Mouse (Mus musculus) embryonic facial prominence, embryonic 15.5 days (tissue): ENCODE results near the gene Snw1. TPM values are rescaled to one million over a fixed set of nuclear protein-coding genes. Genes with fewer than 3 reads are reported as not detected.
A peak's percentile ranks its signal among the peaks of the same experiment; 100 is the strongest.

ENCODE experiments used
- ATAC-seq: fragments of 200-750 bp; cut with Nextera tagmentation; 2 replicates; pipeline ENCODE4 v1.8.0; 2017; ENCODE audit warnings: low read depth, moderate TSS enrichment; ENCODE audit not compliant: insufficient number of reproducible peaks, low FRiP score, low TSS enrichment
- H3K27ac ChIP-seq: fragments of 300-500 bp; sonication (generic); replicated peaks from 2 replicates; pipeline ENCODE4 v1.5.1; 2015; ENCODE audit warnings: mild to moderate bottlenecking, inconsistent platforms
- H3K27me3 ChIP-seq: fragments of 300-500 bp; sonication (generic); 2 replicates; pipeline ENCODE4 v1.6.1; 2015; ENCODE audit warnings: inconsistent platforms
- H3K36me3 ChIP-seq: fragments of 300-500 bp; sonication (generic); 2 replicates; pipeline ENCODE4 v1.6.1; 2015; ENCODE audit warnings: mild to moderate bottlenecking, inconsistent platforms
- H3K4me1 ChIP-seq: fragments of 300-500 bp; sonication (generic); 2 replicates; pipeline ENCODE4 v1.6.1; 2015; ENCODE audit warnings: inconsistent platforms
- H3K4me2 ChIP-seq: fragments of 300-500 bp; sonication (generic); replicated peaks from 2 replicates; pipeline ENCODE4 v1.6.1; 2015; ENCODE audit warnings: mild to moderate bottlenecking, inconsistent platforms
- H3K4me3 ChIP-seq: fragments of 300-500 bp; sonication (generic); replicated peaks from 2 replicates; pipeline ENCODE4 v1.5.1; 2015; ENCODE audit warnings: mild to moderate bottlenecking, inconsistent platforms
- H3K9ac ChIP-seq: fragments of 300-500 bp; sonication (generic); 2 replicates; pipeline ENCODE4 v1.6.1; 2015; ENCODE audit warnings: inconsistent platforms
- H3K9me3 ChIP-seq: fragments of 300-500 bp; sonication (generic); replicated peaks from 2 replicates; pipeline ENCODE4 v1.6.1; 2016; ENCODE audit warnings: inconsistent platforms
- WGBS: fragments of 180-500 bp; shearing (Covaris S2); methylation state at CpG from one replicate; pipeline ENCODE4 v1.1.7; 2015; 5-methylcytosine and 5-hydroxymethylcytosine counted together
- microRNA-seq: library from miRNA; unstranded; fragments of <30 nt; microRNA quantifications from one replicate; pipeline ENCODE4, GENCODE M21; 2016; ENCODE audit warnings: borderline number of aligned reads
- polyA plus RNA-seq: library from polyadenylated mRNA; unstranded; fragments of >200 nt; fragmentation: Nextera tagmentation; extraction: Ambion mirVana; gene quantifications from 2 replicates; pipeline ENCODE4 v1.2.1, GENCODE M21; 2015

Gene Snw1
- polyA plus RNA-seq, 1 experiment from 2014 or later = 121 TPM

DNA sequence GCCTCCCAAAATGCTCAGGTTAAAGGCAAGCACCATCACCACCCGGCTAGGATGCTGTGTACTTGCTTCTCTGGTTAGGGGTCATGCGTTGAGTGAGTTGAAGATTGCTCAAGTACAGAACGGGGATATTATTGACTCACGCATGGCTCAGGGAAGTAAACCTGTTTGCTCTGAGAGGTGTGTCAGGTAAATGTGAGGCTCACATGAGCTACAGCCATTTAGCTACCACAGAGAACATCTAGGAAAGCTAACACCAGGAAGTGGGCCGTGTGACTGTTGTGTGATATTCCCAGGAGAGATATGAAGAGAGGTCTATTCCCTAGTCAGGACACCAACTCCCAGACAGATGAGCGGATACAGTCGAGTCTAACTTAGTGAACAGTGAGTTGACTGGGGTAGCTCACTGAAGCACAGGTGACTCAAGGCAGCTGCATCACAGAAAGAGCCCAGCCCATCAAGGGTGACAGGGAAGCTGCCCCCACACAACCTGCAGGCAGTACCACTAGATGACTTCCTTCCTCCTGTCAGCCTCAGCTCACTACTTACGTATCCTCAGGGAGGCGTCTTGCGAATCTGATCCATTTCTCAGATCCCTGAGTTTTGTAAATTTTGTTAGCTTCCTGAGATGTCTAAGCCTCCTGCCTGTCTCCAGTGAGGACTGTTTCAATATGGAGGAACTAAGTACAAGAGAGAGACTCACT lies 72.8 kb downstream of the Snw1 start:
- no peak overlapping the region for H3K4me3 ChIP-seq
- 75% methylated on average over 10 of the region's 10 CpGs for WGBS
- H3K4me1 ChIP-seq = no peaks in the 10 kb centered on the region
- H3K27me3 ChIP-seq = no peaks in the 10 kb centered on the region
- H3K9me3 ChIP-seq = no peaks in the 10 kb centered on the region
- no peaks in the 10 kb centered on the region for H3K36me3 ChIP-seq
- no peak overlapping the region for H3K27ac ChIP-seq
- no peak for ATAC-seq
- H3K9ac ChIP-seq = no peak overlapping the region
- no peak overlapping the region for H3K4me2 ChIP-seq

Small RNA genes within 50 kb of the gene (microRNA-seq; reads per million reads assigned to microRNA genes)
- 23.1 reads per million, percentile 38 among the genes with 10 or more reads in this experiment for gene Mir3068

Other genes with a start within 250 kb of the Snw1 start
- gene Noxred1, start 233.5 kb downstream of the Snw1 start, polyA plus RNA-seq = 0.49 and 0.74 TPM in 2 replicates
- gene Vipas39, start 206.0 kb downstream of the Snw1 start, polyA plus RNA-seq = 41.1 and 44.2 TPM in 2 replicates
- gene Ahsa1, start 205.8 kb downstream of the Snw1 start, polyA plus RNA-seq = 220 and 223 TPM in 2 replicates
- gene Ism2, start 172.6 kb downstream of the Snw1 start, polyA plus RNA-seq = 1.5 TPM in 2 replicates
- gene Sptlc2, start 83.9 kb downstream of the Snw1 start, polyA plus RNA-seq = 73.4 and 73.6 TPM in 2 replicates
- 276 and 281 TPM in 2 replicates for gene Slirp, start 28.4 kb downstream of the Snw1 start, polyA plus RNA-seq
- gene Alkbh1, start 28.3 kb downstream of the Snw1 start, polyA plus RNA-seq = 60.7 and 61.0 TPM in 2 replicates
- not detected in 2 replicates for gene Gm5788, start 22.4 kb upstream of the Snw1 start, polyA plus RNA-seq
- not detected in 2 replicates for gene Gm8300, start 42.0 kb upstream of the Snw1 start, polyA plus RNA-seq
- not detected in 2 replicates for gene Oog1, start 130.4 kb upstream of the Snw1 start, polyA plus RNA-seq
- not detected in 2 replicates for gene Gm4027, start 146.6 kb upstream of the Snw1 start, polyA plus RNA-seq
- gene Gm16381, start 172.3 kb upstream of the Snw1 start, polyA plus RNA-seq = not detected in 2 replicates